Mouse (Mus musculus): Measurements from ENCODE around the gene Mogat2.

Mogat2 gene

GRCm38 (mm10) chr7:99194511-99194910, 43.9 kb downstream of the Mogat2 start:
- DNase-seq (ENCODE audit: low read depth, low spot score), result no peak

GRCm38 (mm10) chr7:99193926-99194325, 44.5 kb downstream of the Mogat2 start:
- no peak for DNase-seq (ENCODE audit: low read depth, low spot score)

- no peak for DNase-seq (ENCODE audit: low read depth, low spot score)
These were observed 47.0 kb downstream of the Mogat2 start for GRCm38 (mm10) chr7:99191411-99191810.

GRCm38 (mm10) chr7:99189885-99190284, 48.5 kb downstream of the Mogat2 start:
- no peak for DNase-seq (ENCODE audit: low read depth, low spot score)

DNA sequence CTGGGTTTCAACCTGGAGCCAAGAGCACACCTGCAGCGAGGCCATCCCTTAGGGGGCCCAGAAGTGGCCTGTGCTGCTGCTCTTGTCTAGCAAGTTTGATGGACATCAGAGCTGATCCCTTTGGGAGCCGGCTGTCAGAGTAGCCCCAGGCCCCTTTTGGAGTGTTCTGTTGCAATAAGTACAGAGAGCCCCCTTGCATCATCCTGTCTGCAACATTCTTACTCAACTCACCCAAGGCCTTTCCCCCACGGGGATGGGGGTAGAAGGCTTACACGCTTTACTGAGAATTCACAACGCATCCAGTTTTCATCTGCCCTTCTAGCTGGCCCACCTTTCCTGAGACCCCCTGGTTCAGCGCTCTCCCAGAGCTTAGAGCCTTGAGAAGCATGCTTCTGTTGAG, 49.8 kb downstream of the Mogat2 start:
- no peak for DNase-seq (ENCODE audit: low read depth, low spot score)

DNA sequence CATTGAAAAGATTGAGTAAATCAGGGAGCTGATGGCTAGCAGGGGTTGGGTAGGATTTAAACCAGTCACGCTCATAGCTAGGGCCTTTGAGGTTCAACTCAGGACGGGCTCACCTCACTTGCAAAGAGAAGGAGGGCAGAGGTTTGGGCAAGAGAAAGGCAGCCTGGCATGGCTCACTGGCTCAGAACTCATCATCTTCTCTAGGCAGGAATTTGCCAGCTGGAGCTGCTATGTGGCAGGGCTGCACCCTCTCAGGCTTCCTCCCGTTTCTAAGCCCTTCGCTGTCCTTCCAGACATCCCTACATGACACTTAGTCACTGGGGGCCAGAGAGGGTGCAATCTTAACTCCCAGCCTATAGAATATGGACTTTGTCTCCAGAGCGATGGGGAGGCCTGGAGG, 51.0 kb downstream of the Mogat2 start:
- no peak for DNase-seq (ENCODE audit: low read depth, low spot score)

GRCm38 (mm10) chr7:99185405-99185804, 53.0 kb downstream of the Mogat2 start:
- DNase-seq (ENCODE audit: low read depth, low spot score), result no peak

GRCm38 (mm10) chr7:99183751-99184150, 54.7 kb downstream of the Mogat2 start:
- no peak for DNase-seq (ENCODE audit: low read depth, low spot score)

- DNase-seq (ENCODE audit: low read depth, low spot score), result peak; percentile 96
These were observed 55.8 kb downstream of the Mogat2 start, which contains the start of gene Dgat2 for GRCm38 (mm10) chr7:99182432-99183172. Dgat2 (minus strand) TSS chr7:99182719.

GRCm38 (mm10) chr7:99181619-99182431, 56.6 kb downstream of the Mogat2 start:
- DNase-seq (ENCODE audit: low read depth, low spot score), result no peak

DNA sequence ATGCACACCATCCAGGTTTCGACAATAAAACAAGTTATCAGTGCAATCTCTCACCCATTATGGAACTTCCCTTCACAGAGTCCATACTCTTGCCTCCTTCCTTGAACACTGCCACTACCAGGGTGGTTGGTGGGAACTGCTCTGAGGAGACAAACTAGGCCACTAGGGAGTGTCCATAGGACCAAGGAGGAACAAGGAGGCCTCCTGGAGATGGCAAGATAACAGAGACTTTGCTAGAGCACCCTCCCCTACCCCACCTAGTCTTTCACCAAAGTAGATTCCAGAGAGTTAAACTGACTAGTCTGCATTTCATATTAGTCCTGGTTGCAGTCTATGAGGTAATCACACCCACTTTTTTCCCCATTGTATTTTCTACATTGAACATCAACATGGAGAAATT, 58.3 kb downstream of the Mogat2 start:
- no peak for DNase-seq (ENCODE audit: low read depth, low spot score)

- DNase-seq (ENCODE audit: low read depth, low spot score), result no peak
These were observed 59.1 kb downstream of the Mogat2 start for GRCm38 (mm10) chr7:99179271-99179670.

DNA sequence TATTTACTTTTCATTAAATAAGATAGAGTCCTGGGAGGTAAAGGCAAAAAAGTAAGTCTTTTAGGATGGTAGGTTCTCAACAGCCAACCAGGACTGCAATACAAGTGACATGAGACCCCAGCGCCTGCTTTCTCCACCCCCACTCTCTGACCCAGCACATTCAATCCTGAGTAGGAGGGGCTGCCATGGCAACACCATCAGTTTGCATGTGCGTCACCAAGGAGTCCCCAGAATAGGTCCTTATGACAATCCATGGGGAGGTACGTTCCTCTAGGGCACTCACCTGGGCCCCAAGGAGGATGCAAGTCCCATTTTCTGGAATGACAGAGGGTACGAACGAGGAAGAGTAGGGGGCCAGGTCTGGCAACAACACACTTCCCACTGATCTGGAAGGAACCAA, 61.0 kb downstream of the Mogat2 start:
- no peak for DNase-seq (ENCODE audit: low read depth, low spot score)

GRCm38 (mm10) chr7:99175666-99176065, 62.8 kb downstream of the Mogat2 start:
- no peak for DNase-seq (ENCODE audit: low read depth, low spot score)

DNA sequence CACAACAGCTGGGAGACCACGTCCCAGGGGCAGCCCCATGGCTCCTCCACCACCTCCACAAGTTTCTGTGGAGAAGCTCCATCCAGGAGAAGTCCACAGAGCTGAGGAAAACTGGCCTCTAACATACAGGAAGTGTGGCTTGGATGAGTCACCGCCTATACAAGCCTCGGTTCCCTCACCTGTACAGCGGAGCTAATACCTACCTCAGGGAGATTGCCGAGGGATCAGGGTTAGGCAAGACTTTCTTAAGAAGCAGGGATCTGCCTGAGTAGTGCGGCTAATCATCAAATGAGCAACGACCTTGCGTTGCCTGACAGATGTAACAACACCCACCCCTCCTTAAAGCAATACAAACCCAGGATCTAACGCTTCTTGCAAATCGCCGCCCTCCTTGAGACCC, 63.3 kb downstream of the Mogat2 start:
- DNase-seq (ENCODE audit: low read depth, low spot score), result no peak

- DNase-seq (ENCODE audit: low read depth, low spot score), result no peak
These were observed 64.4 kb downstream of the Mogat2 start for GRCm38 (mm10) chr7:99174006-99174405.

- no peak for DNase-seq (ENCODE audit: low read depth, low spot score)
These were observed 65.5 kb downstream of the Mogat2 start for GRCm38 (mm10) chr7:99172898-99173297.

DNA sequence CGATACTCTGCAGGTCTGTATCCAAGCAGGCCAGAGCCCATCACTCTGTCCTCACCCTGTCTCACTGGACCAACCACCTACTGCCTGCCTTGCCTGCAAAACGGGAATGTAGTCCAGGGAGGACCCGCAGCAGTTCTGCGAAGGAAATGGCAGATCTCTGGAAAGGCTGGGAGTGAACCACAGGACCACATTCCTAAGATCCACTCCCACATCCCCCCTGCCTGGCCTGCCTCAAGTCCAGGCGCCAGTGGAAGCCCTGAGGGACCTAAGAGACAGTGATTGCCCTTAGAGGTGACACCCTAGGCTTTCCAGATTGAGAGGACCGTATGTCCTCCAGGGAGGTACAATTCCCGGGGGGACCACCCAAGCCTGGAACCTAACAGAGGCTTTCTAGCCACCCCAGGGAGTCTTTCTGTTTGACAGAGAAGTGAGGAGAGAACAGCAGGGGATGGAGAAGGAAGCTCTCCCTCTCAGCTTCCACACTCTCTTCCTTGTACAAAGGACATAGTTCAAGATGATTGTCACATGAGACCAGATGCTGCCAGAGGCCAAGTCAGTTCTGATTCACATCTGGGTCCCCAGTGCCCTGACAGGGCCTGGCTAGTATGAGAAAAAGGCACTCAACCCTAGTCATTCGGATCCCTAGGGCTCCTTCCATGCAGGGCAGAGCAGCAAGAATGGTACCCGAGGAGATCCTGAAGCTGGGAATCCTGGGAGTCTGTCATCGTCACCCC, 66.5 kb downstream of the Mogat2 start:
- no peak for DNase-seq (ENCODE audit: low read depth, low spot score)

- DNase-seq (ENCODE audit: low read depth, low spot score), result no peak
These were observed 67.9 kb downstream of the Mogat2 start for GRCm38 (mm10) chr7:99170519-99170918.

- no peak for DNase-seq (ENCODE audit: low read depth, low spot score)
These were observed 68.6 kb downstream of the Mogat2 start for GRCm38 (mm10) chr7:99169717-99170403.

Measured in mesoderm, embryonic 11.5 days (tissue).